Mouse (Mus musculus) brain, adult 10 weeks (tissue): Measurements from ENCODE around the gene Med21. TPM values are rescaled to one million over a fixed set of nuclear protein-coding genes. Genes with fewer than 3 reads are reported as not detected.

ENCODE experiments used
- polyA plus RNA-seq: library from polyadenylated mRNA; stranded (reverse); fragments of 350-450 nt; fragmentation: Illumina TruSeq; extraction: RNeasy Lipid Tissue Mini Kit (QIAGEN cat#74804); gene quantifications from one replicate; pipeline ENCODE4 v1.2.3, GENCODE M21; 2015; ENCODE audit warnings: low read depth, low replicate concordance

Gene Med21
- 93.0 TPM for polyA plus RNA-seq

DNA sequence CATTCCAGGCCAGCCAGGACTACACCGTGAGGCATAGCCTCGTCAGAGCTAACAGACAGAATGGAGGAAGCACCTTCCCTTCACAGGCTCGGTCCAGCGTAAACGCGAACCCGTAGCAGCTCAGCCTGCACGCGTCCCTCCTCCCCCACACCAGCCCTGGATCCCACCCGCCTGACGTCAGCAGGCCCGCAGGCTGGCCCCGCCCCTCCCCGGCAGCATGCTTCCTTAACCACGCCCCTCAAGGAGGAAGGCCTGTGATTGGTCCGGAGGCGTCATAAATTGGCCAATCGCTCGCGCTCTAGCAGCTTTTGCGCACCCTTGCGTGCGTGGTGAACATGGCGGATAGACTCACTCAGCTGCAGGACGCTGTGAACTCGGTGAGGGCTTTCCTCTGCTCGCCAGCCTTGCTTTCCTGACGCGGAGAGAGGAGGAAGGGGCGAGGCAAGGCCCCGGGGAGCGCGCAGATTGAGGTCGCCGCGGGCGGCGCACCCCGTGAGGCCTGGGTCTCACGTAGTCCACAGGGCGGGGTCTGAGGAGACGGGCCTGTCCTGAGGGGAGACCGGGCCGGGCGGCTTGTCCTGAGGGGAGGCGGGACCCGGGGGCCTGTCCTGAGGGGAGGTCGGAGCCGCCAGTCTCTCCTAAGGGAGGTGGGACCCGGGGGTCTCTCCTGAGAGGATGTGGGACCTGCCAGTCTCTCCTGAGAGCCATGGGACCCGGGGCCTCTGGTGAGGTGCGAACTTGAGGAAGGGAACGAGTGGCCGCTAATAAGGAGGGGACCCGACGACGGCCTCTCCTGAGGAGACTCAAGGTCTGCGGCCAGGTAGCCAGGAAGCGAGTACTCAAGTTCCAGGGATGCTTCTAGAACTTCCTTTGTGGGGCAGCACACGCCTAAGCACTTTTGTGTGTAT lies at the start of gene Med21, which contains the start of gene Tm7sf3:
Gene Med21 (plus strand): TSS at position 272 of the 908 bp plus-strand sequence.
Gene Tm7sf3 (minus strand): TSS at position 549 of the 908 bp plus-strand sequence.

Other genes with a start within 250 kb of the Med21 start
- gene Itpr2, start 140.3 kb upstream of the Med21 start, polyA plus RNA-seq = 7.0 TPM
- 134 TPM for gene Fgfr1op2, start 65.3 kb upstream of the Med21 start, polyA plus RNA-seq
- gene Ints13, start 64.7 kb upstream of the Med21 start, polyA plus RNA-seq = 47.2 TPM
- 32.5 TPM for gene Tm7sf3, start 277 bp downstream of the Med21 start, polyA plus RNA-seq
- 17.6 TPM for gene Stk38l, start 82.4 kb downstream of the Med21 start, polyA plus RNA-seq
- gene Arntl2, start 153.5 kb downstream of the Med21 start, polyA plus RNA-seq = 8.3 TPM
- gene Smco2, start 207.6 kb downstream of the Med21 start, polyA plus RNA-seq = not detected
- gene Ppfibp1, start 245.9 kb downstream of the Med21 start, polyA plus RNA-seq = 23.6 TPM